Mouse (Mus musculus) stomach, postnatal 0 days (tissue): ENCODE results near the gene Lpp.

ENCODE experiments used
- CTCF ChIP-seq: IDR thresholded peaks from 2 replicates; pipeline ENCODE4 v1.5.1; 2016; ENCODE audit warnings: antibody characterized with exemption, low read depth, mild to moderate bottlenecking, moderate library complexity
- EP300 ChIP-seq: optimal IDR thresholded peaks from 2 replicates; pipeline ENCODE3; 2016; ENCODE audit warnings: antibody characterized with exemption

GRCm38 (mm10) chr16:24418022-24418421, 24.7 kb downstream of the Lpp start:
- no peak for TF ChIP-seq CTCF
- no peak for TF ChIP-seq EP300
